Mouse (Mus musculus) forebrain, embryonic 13.5 days (tissue): ENCODE data around the gene Il1r2. TPM values are rescaled to one million over a fixed set of nuclear protein-coding genes. Genes with fewer than 3 reads are reported as not detected.

Experiments
- ATAC-seq: fragments of 200-750 bp; cut with Nextera tagmentation; 2 replicates; pipeline ENCODE4 v1.8.0; 2017
- H3K27ac ChIP-seq: fragments of 300-500 bp; sonication (generic); 2 replicates; pipeline ENCODE4 v1.5.1; 2015; ENCODE audit warnings: inconsistent platforms, mild to moderate bottlenecking, moderate library complexity
- H3K27me3 ChIP-seq: fragments of 300-500 bp; sonication (generic); 2 replicates; pipeline ENCODE4 v1.6.1; 2015; ENCODE audit warnings: mild to moderate bottlenecking, inconsistent platforms
- H3K36me3 ChIP-seq: fragments of 300-500 bp; sonication (generic); 2 replicates; pipeline ENCODE4 v1.6.1; 2015; ENCODE audit warnings: mild to moderate bottlenecking, inconsistent platforms; ENCODE audit not compliant: poor library complexity, severe bottlenecking
- H3K4me1 ChIP-seq: fragments of 300-500 bp; sonication (generic); 2 replicates; pipeline ENCODE4 v1.6.1; 2015; ENCODE audit warnings: inconsistent platforms
- H3K4me2 ChIP-seq: fragments of 300-500 bp; sonication (generic); 2 replicates; pipeline ENCODE4 v1.6.1; 2015; ENCODE audit warnings: inconsistent platforms, mild to moderate bottlenecking, moderate library complexity
- H3K4me3 ChIP-seq: fragments of 300-500 bp; sonication (generic); 2 replicates; pipeline ENCODE4 v1.5.1; 2015; ENCODE audit warnings: mild to moderate bottlenecking, inconsistent platforms
- H3K9ac ChIP-seq: fragments of 300-500 bp; sonication (generic); 2 replicates; pipeline ENCODE4 v1.6.1; 2015; ENCODE audit warnings: mild to moderate bottlenecking, inconsistent platforms
- H3K9me3 ChIP-seq: fragments of 300-500 bp; sonication (generic); replicated peaks from 2 replicates; pipeline ENCODE4 v1.6.1; 2016; ENCODE audit warnings: inconsistent platforms
- WGBS: fragments of 180-500 bp; shearing (Covaris S2); methylation state at CpG from one replicate; pipeline ENCODE4 v1.1.7; 2015; 5-methylcytosine and 5-hydroxymethylcytosine counted together
- polyA plus RNA-seq: library from polyadenylated mRNA; unstranded; fragments of >200 nt; fragmentation: Nextera tagmentation; extraction: Ambion mirVana; gene quantifications from 2 replicates; pipeline ENCODE4 v1.2.1, GENCODE M21; 2015

The Il1r2 gene
- polyA plus RNA-seq, 1 experiment from 2014 or later: 0.21 TPM

- H3K9ac ChIP-seq: no peak overlapping the region
- H3K27me3 ChIP-seq: no peaks in the 10 kb centered on the region
- no peaks in the 10 kb centered on the region for H3K4me1 ChIP-seq
- H3K4me2 ChIP-seq: no peak overlapping the region
- no peak overlapping the region for H3K27ac ChIP-seq
- 91% methylated on average over 6 of the region's 6 CpGs for WGBS
- H3K4me3 ChIP-seq: no peak overlapping the region
- no peaks in the 10 kb centered on the region for H3K9me3 ChIP-seq
- H3K36me3 ChIP-seq: no peaks in the 10 kb centered on the region
- no peak for ATAC-seq
Observed at GRCm38 (mm10) chr1:40156096-40156495, 82.2 kb downstream of the Il1r2 start.

DNA sequence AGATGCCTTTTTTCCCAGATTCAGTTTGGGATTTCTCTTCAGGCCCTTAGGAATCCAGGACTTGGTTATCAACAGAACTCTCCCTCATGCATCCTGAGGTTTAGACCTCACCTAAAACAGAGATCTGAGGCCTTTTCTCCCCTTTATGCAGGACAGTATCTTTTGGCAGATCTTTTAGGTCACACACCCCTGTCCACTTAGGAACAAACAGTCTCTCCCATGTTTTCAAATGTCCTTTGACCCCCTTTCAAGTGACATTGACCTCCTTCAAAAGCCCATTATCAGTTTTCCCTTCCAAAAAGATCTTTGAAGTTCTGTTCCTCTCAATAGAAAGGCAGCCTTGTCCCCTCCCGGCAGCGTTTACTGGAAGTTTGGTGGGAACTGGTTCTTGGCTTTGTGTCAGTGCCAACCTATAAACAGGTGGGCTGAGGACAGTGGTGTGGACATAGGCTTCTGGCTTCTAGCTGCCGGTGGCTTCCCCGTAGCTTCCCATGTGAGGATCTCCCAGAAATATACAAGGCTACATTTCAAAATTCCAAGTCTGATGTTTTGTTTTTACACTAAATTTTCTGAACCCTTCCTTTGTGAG lies 89.5 kb downstream of the Il1r2 start:
- Histone ChIP-seq H3K9me3 (no peaks in the 10 kb centered on the region), H3K27ac (no peak overlapping the region), H3K4me2 (no peak overlapping the region), H3K36me3 (no peaks in the 10 kb centered on the region), H3K4me1 (no peaks in the 10 kb centered on the region), H3K4me3 (no peak overlapping the region), H3K9ac (no peak overlapping the region), H3K27me3 (no peaks in the 10 kb centered on the region)
- no peak for ATAC-seq
- WGBS: 83% methylated on average over 4 of the region's 4 CpGs

- Histone ChIP-seq H3K4me2 (no peak overlapping the region), H3K9me3 (no peaks in the 10 kb centered on the region), H3K36me3 (no peaks in the 10 kb centered on the region), H3K9ac (no peak overlapping the region), H3K27me3 (no peaks in the 10 kb centered on the region), H3K27ac (no peak overlapping the region), H3K4me1 (no peaks in the 10 kb centered on the region), H3K4me3 (no peak overlapping the region)
- 90% methylated on average over 4 of the region's 4 CpGs for WGBS
- ATAC-seq: no peak
Observed at GRCm38 (mm10) chr1:40164331-40164730, 90.5 kb downstream of the Il1r2 start.

- no peak for ATAC-seq
- H3K27ac ChIP-seq: no peak overlapping the region
- H3K9me3 ChIP-seq: no peaks in the 10 kb centered on the region
- no peak overlapping the region for H3K4me3 ChIP-seq
- no peaks in the 10 kb centered on the region for H3K27me3 ChIP-seq
- no peak overlapping the region for H3K9ac ChIP-seq
- H3K36me3 ChIP-seq: no peaks in the 10 kb centered on the region
- no peaks in the 10 kb centered on the region for H3K4me1 ChIP-seq
- WGBS: 86% methylated on average over 8 of the region's 8 CpGs
- H3K4me2 ChIP-seq: no peak overlapping the region
Observed at GRCm38 (mm10) chr1:40167585-40167984, 93.7 kb downstream of the Il1r2 start.

DNA sequence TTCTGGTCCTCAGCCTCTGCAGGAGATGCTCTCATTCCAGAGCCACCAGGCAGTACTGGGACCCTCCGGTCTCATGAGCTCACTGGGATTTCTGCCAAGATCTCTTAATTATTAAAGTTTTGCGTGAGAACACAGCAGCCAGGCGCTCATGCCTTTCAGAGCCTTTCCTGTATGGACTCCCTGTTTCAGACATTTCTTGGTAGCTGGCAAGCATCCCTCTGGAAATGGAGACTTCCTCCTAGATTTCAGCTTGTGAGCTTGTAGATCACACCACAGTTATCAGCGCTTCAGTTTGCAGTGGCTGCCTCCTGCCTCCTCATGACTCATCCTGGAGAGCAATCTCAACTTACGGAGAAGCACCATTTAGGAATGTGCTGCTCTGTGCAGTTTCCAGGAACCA lies 98.0 kb downstream of the Il1r2 start:
- Histone ChIP-seq H3K4me2 (no peak overlapping the region), H3K4me1 (no peaks in the 10 kb centered on the region), H3K27me3 (no peaks in the 10 kb centered on the region), H3K9me3 (no peaks in the 10 kb centered on the region), H3K36me3 (no peaks in the 10 kb centered on the region), H3K9ac (no peak overlapping the region), H3K27ac (no peak overlapping the region), H3K4me3 (no peak overlapping the region)
- 72% methylated on average over 5 of the region's 5 CpGs for WGBS
- no peak for ATAC-seq

GRCm38 (mm10) chr1:40174146-40174545 lies 100.3 kb downstream of the Il1r2 start:
- Histone ChIP-seq H3K4me1 (no peaks in the 10 kb centered on the region), H3K27ac (no peak overlapping the region), H3K9ac (no peak overlapping the region), H3K36me3 (no peaks in the 10 kb centered on the region), H3K27me3 (no peaks in the 10 kb centered on the region), H3K9me3 (no peaks in the 10 kb centered on the region), H3K4me2 (no peak overlapping the region), H3K4me3 (no peak overlapping the region)
- no peak for ATAC-seq
- 88% methylated on average over 3 of the region's 3 CpGs for WGBS

Other genes starting within 250 kb of the Il1r2 start
- gene Map4k4, start 173.2 kb upstream of the Il1r2 start, polyA plus RNA-seq: 49.9 and 50.0 TPM in 2 replicates
- 0.54 and 0.70 TPM in 2 replicates for gene Il1r1, start 151.0 kb downstream of the Il1r2 start, polyA plus RNA-seq